Mouse (Mus musculus): ENCODE measurements around the gene 2510009E07Rik. TPM values are rescaled to one million over a fixed set of nuclear protein-coding genes. Genes with fewer than 3 reads are reported as not detected.

Gene 2510009E07Rik
- polyA plus RNA-seq (2015; fragmentation: Nextera tagmentation; extraction: Ambion mirVana), result 9.0 and 9.5 TPM in 2 replicates

GRCm38 (mm10) chr16:21694463-21695241 is at the start of gene 2510009E07Rik:
Gene 2510009E07Rik (minus strand): TSS chr16:21694665.

Other genes starting within 250 kb of the 2510009E07Rik start
- gene Ehhadh, start 93.1 kb upstream of the 2510009E07Rik start, polyA plus RNA-seq (2015; fragmentation: Nextera tagmentation; extraction: Ambion mirVana), result 10.7 and 11.0 TPM in 2 replicates
- 0.43 and 0.68 TPM in 2 replicates for gene Map3k13, start 99.7 kb upstream of the 2510009E07Rik start, polyA plus RNA-seq (2015; fragmentation: Nextera tagmentation; extraction: Ambion mirVana)